Mouse (Mus musculus) Muller cell, postnatal 12 days (primary cell): ENCODE results near the gene 2210016L21Rik.
A peak's percentile ranks its signal among the peaks of the same experiment; 100 is the strongest.

Experiments used
- DNase-seq: peaks from one replicate; pipeline ENCODE4 v3.0.0-alpha.2; 2015; ENCODE audit errors: inconsistent ontology term

Gene 2210016L21Rik

GRCm38 (mm10) chr5:114978888-114979249, 36.9 kb downstream of the 2210016L21Rik start:
- DNase-seq: no peak

GRCm38 (mm10) chr5:114979250-114980121, 37.5 kb downstream of the 2210016L21Rik start:
- DNase-seq: peak; percentile 87

GRCm38 (mm10) chr5:114980122-114980748, 38.3 kb downstream of the 2210016L21Rik start:
- no peak for DNase-seq

GRCm38 (mm10) chr5:114982001-114982400, 40.0 kb downstream of the 2210016L21Rik start:
- no peak for DNase-seq

- DNase-seq: no peak
Observed at GRCm38 (mm10) chr5:114985074-114985473, 43.1 kb downstream of the 2210016L21Rik start.

GRCm38 (mm10) chr5:114996447-114996846, 54.5 kb downstream of the 2210016L21Rik start:
- no peak for DNase-seq

- DNase-seq: no peak
Observed at GRCm38 (mm10) chr5:114997327-114997726, 55.4 kb downstream of the 2210016L21Rik start.
